18 mouse cellular contexts compared by ENCODE assay signal in the genomic region with DNA sequence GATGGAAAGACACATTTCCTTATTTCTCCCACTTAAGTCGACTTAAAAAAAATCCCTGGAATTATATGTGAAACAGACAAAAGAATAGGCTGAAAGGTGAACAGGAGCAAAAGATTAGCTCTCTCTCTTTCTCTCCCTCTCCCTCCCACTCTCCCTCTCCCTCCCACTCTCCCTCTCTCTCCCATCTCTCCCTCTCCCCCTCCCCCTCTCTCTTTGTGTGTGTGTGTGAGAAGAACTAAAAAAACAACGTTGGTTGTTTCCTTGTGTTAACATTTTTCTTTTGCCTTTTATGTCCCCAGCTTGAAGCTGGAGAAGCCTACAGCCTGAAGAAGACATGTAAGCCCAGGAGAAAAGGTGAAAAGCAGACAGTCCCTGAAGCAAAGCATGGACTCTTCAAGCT.
"Had no signal": no experiment of that assay in that cellular context is flagged by ENCODE, and none has a peak within 500 bp of the region (broad histone marks: within the 10 kb centered on the region; RNA-seq: fewer than 3 reads in every experiment).

No protein-coding gene starts in this region.

- H3K36me3 ChIP-seq: liver, embryonic 12.5 days; midbrain, embryonic 12.5 days; neural tube, embryonic 13.5 days; neural tube, embryonic 15.5 days had no signal

- ATAC-seq: liver, embryonic 12.5 days; midbrain, embryonic 16.5 days had no signal

- H3K4me2 ChIP-seq: liver, embryonic 12.5 days; lung, embryonic 14.5 days; midbrain, embryonic 12.5 days; neural tube, embryonic 13.5 days; neural tube, embryonic 15.5 days had no signal

- H3K9me3 ChIP-seq: liver, embryonic 12.5 days; midbrain, embryonic 12.5 days; neural tube, embryonic 13.5 days; neural tube, embryonic 15.5 days had no signal

- H3K4me3 ChIP-seq: liver, embryonic 12.5 days; midbrain, embryonic 12.5 days; myocyte; neural tube, embryonic 13.5 days; neural tube, embryonic 15.5 days had no signal

- H3K27ac ChIP-seq: liver, embryonic 12.5 days; liver, embryonic 14.5 days; midbrain, embryonic 12.5 days; neural tube, embryonic 13.5 days; neural tube, embryonic 15.5 days had no signal

- DNase-seq: lung, adult 18-20 months; lung, embryonic 14.5 days; lung, postnatal 10 days; lung, postnatal 4 days; right cerebral cortex, adult 18-20 months; right cerebral cortex, postnatal 25 days; right cerebral cortex, postnatal 4 days; spleen, adult 18-20 months; thymus, adult 18-20 months; thymus, postnatal 14 days; thymus, postnatal 36 days had no signal

- H3K9ac ChIP-seq: liver, embryonic 12.5 days; liver, embryonic 14.5 days; lung, embryonic 14.5 days; midbrain, embryonic 12.5 days; neural tube, embryonic 13.5 days; neural tube, embryonic 15.5 days had no signal
